Mouse (Mus musculus): Measurements from ENCODE around the gene Lcn8. TPM values are rescaled to one million over a fixed set of nuclear protein-coding genes. Genes with fewer than 3 reads are reported as not detected.

Gene Lcn8
- polyA plus RNA-seq, 1 experiment from 2014 or later = not detected

DNA sequence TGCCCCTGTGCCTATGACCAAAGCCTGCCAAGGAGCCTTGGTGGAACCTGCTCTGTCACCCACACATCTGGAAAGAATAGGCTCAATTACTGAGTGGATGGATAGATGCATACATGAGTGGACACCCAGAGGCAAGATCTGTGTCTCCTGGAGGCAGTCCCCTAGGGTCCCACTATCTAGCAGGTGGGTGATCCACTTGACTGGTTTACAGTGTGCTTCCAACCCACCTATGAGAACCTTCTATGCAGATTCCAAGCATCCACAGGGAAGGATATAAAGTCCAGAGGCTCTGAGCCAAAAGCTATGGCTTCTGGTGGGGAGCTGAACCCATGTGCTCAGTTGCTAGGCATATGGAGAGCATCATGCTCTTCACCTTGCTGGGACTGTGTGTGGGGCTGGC lies 4.7 kb downstream of the Lcn8 start, which contains the start of gene Lcn5:
Gene Lcn5 (plus strand): TSS at position 301 of the 400 bp plus-strand sequence.
- H3K9me3 ChIP-seq (ENCODE audit: control insufficient read depth, low read length) = no peaks in the 10 kb centered on the region
- H3K4me3 ChIP-seq (ENCODE audit: low read length) = no peak within 1 kb of the TSS
- no peaks in the 10 kb centered on the region for H3K36me3 ChIP-seq (ENCODE audit: control insufficient read depth, insufficient read depth, low read length)
- no peak within 1 kb of the TSS for H3K9ac ChIP-seq (ENCODE audit: low read depth, low read length)
- no peaks in the 10 kb centered on the region for H3K4me1 ChIP-seq (ENCODE audit: control insufficient read depth, insufficient read depth, low read length)
- H3K27ac ChIP-seq (ENCODE audit: low read depth, low read length) = no peak within 1 kb of the TSS
- ATAC-seq (ENCODE audit: low FRiP score, low TSS enrichment) = no peak
- H3K4me2 ChIP-seq (replicated peaks; ENCODE audit: low read depth, low read length) = no peak within 1 kb of the TSS
- no peaks in the 10 kb centered on the region for H3K27me3 ChIP-seq (ENCODE audit: control insufficient read depth, insufficient read depth, low read length)

DNA sequence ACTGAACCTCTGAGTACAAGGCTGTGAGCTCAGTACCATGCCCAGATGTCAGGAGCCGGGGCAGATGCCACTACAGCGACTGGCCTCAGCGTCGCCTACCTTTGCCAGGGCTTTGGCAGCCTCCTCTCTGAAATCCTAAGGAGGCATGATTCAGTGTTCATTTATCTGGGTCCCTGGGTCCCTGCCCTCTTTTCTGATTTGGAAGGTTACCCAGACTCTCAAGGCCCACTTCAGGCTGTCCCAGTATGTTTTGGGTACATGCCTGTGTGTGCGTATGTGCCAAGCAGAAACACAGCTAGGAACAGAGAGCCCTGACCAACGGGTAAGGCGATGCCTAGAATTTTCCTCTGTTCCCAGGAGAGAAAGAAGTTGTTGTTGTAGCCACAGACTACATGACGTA lies 7.4 kb downstream of the Lcn8 start:
- WGBS = 76% methylated on average over 8 of the region's 8 CpGs

DNA sequence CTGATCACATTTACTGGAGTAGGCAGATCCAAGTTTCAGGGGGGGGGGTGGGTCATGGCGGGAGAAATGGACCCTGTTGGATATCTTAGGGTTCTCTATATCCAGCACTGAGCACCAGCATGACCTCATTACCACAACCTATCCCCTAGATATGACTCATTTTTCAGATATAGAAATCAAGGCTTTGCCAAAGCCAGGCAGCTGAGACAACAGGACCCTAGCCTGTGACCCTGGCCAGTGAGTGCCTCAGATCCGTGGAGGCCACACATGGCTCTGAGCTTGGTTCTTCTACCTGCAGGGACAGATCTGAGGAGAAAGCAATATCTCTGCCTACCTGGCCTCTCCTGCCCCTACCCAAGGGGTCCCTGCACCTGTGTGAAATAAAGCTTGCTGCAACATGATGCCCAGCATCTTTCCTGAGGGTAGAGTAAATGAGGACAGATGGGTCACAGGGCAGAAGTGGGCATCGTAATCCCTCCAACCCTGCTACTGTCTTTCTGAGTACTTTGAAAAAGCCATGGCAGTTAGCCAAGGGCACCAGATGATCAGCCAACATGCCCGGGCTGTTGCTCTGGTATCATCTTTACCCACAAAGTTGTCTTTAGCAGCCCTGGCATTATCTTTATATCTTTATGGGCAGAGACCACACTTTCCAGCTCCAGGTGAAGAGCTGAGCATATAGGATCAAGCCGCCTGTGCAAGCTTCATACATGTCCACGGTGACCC lies 8.5 kb downstream of the Lcn8 start:
- ATAC-seq (ENCODE audit: low FRiP score, low TSS enrichment) = no peak
- Histone ChIP-seq H3K27ac (ENCODE audit: low read depth, low read length) (no peak overlapping the region), H3K4me2 (replicated peaks; ENCODE audit: low read depth, low read length) (no peak overlapping the region), H3K4me3 (ENCODE audit: low read length) (no peak overlapping the region), H3K36me3 (ENCODE audit: control insufficient read depth, insufficient read depth, low read length) (no peaks in the 10 kb centered on the region), H3K9me3 (ENCODE audit: control insufficient read depth, low read length) (no peaks in the 10 kb centered on the region), H3K27me3 (ENCODE audit: control insufficient read depth, insufficient read depth, low read length) (no peaks in the 10 kb centered on the region), H3K4me1 (ENCODE audit: control insufficient read depth, insufficient read depth, low read length) (no peaks in the 10 kb centered on the region), H3K9ac (ENCODE audit: low read depth, low read length) (no peak overlapping the region)
- WGBS = 83% methylated on average over 6 of the region's 6 CpGs

More for the DNA sequence above, 7.4 kb downstream of the Lcn8 start:
- Histone ChIP-seq H3K9ac (ENCODE audit: low read depth, low read length) (no peak overlapping the region), H3K4me2 (replicated peaks; ENCODE audit: low read depth, low read length) (no peak overlapping the region), H3K4me1 (ENCODE audit: control insufficient read depth, insufficient read depth, low read length) (no peaks in the 10 kb centered on the region), H3K27ac (ENCODE audit: low read depth, low read length) (no peak overlapping the region), H3K9me3 (ENCODE audit: control insufficient read depth, low read length) (no peaks in the 10 kb centered on the region), H3K36me3 (ENCODE audit: control insufficient read depth, insufficient read depth, low read length) (no peaks in the 10 kb centered on the region), H3K4me3 (ENCODE audit: low read length) (no peak overlapping the region), H3K27me3 (ENCODE audit: control insufficient read depth, insufficient read depth, low read length) (no peaks in the 10 kb centered on the region)
- no peak for ATAC-seq (ENCODE audit: low FRiP score, low TSS enrichment)

DNA sequence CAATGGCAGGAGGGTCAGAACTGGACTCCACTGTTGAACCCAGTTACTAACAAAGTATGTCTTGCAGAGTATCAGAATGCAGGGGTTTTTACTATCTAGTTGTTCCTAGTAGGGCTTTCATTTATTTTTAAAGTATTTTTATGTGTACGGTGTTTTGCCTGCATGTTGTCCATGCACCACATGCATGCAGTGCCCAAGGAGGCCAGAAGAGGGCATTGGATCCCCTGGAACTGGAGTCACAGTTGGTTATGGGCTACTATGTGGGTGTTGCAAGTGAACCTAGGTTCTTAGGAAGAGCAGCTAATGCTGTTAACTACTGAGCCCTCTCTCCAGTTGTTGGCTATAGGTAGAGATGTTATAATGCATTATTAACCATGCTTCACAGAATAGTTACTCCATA lies 10.6 kb downstream of the Lcn8 start:
- H3K9ac ChIP-seq (ENCODE audit: low read depth, low read length) = no peak overlapping the region
- H3K36me3 ChIP-seq (ENCODE audit: control insufficient read depth, insufficient read depth, low read length) = no peaks in the 10 kb centered on the region
- ATAC-seq (ENCODE audit: low FRiP score, low TSS enrichment) = no peak
- no peak overlapping the region for H3K27ac ChIP-seq (ENCODE audit: low read depth, low read length)
- no peaks in the 10 kb centered on the region for H3K9me3 ChIP-seq (ENCODE audit: control insufficient read depth, low read length)
- no peaks in the 10 kb centered on the region for H3K27me3 ChIP-seq (ENCODE audit: control insufficient read depth, insufficient read depth, low read length)
- no peak overlapping the region for H3K4me2 ChIP-seq (replicated peaks; ENCODE audit: low read depth, low read length)
- 64% methylated on average over 1 of the region's 1 CpGs for WGBS
- no peaks in the 10 kb centered on the region for H3K4me1 ChIP-seq (ENCODE audit: control insufficient read depth, insufficient read depth, low read length)
- H3K4me3 ChIP-seq (ENCODE audit: low read length) = no peak overlapping the region

DNA sequence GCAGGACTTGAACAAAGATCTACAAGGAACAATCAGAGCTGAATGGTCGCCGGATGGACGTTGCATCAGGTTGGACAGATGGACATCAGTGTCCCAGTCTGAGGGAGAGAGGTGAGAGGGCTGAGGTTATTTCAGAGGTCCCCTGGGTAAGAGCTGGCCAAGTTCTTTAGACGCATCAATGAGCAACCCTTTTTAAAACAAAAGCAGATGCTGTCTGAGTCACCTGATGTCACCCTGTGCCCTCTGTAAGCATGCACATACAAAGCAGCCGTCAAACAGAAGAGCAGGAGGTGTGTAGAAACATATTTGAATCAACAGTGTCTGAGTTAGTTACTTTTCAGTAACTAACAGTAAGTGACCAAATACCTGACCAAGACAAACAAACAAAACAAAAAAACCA lies 11.2 kb downstream of the Lcn8 start:
- Histone ChIP-seq H3K27me3 (ENCODE audit: control insufficient read depth, insufficient read depth, low read length) (no peaks in the 10 kb centered on the region), H3K27ac (ENCODE audit: low read depth, low read length) (no peak overlapping the region), H3K9me3 (ENCODE audit: control insufficient read depth, low read length) (no peaks in the 10 kb centered on the region), H3K36me3 (ENCODE audit: control insufficient read depth, insufficient read depth, low read length) (no peaks in the 10 kb centered on the region), H3K9ac (ENCODE audit: low read depth, low read length) (no peak overlapping the region), H3K4me1 (ENCODE audit: control insufficient read depth, insufficient read depth, low read length) (no peaks in the 10 kb centered on the region), H3K4me3 (ENCODE audit: low read length) (no peak overlapping the region), H3K4me2 (replicated peaks; ENCODE audit: low read depth, low read length) (no peak overlapping the region)
- ATAC-seq (ENCODE audit: low FRiP score, low TSS enrichment) = no peak
- 81% methylated on average over 5 of the region's 5 CpGs for WGBS

DNA sequence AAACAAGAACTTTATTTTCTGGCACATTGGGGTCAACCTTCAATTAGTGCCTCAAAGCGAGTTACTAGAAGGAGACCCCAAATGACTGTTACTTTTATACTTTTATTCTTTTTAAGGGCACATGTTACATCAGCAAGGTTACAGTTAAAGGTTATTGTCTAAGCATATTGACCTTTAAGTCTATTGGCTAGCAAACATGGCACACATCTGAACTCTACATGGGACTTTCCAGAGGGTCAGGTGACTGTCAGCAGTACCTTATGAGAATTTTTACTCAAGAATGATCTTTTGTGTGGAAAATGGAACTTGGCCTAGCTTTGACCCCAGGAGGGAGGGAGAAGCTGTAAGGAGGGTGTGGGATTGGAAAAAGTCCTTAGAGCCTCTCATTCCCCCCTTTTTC lies 13.6 kb downstream of the Lcn8 start:
- Histone ChIP-seq H3K27ac (ENCODE audit: low read depth, low read length) (no peak overlapping the region), H3K4me3 (ENCODE audit: low read length) (no peak overlapping the region), H3K27me3 (ENCODE audit: control insufficient read depth, insufficient read depth, low read length) (no peaks in the 10 kb centered on the region), H3K4me2 (replicated peaks; ENCODE audit: low read depth, low read length) (no peak overlapping the region), H3K9ac (ENCODE audit: low read depth, low read length) (no peak overlapping the region), H3K9me3 (ENCODE audit: control insufficient read depth, low read length) (no peaks in the 10 kb centered on the region), H3K36me3 (ENCODE audit: control insufficient read depth, insufficient read depth, low read length) (no peaks in the 10 kb centered on the region), H3K4me1 (ENCODE audit: control insufficient read depth, insufficient read depth, low read length) (no peaks in the 10 kb centered on the region)
- no peak for ATAC-seq (ENCODE audit: low FRiP score, low TSS enrichment)
- WGBS = 66% methylated on average over 1 of the region's 1 CpGs

DNA sequence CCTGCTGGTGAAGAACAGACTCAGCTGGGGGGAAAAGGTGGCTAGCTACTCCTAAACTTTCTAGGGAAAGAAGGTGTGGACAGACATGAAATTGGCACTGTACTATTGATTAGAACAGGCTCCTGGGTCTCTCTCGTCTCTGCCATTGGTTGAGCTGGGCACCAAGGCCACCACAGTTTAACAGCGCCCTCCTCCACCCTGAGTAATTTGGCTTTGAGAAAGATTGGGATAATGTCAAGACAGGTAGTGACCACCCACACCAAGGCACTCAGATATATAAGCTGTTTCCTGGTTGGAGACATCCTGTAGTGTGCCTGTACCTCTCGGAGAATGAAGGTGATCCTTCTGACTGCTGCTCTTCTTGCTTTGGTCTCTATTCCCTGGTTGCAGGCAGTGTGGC lies 23.6 kb downstream of the Lcn8 start, which contains the start of gene Lcn6:
Gene Lcn6 (plus strand): TSS at position 301 of the 400 bp plus-strand sequence.
- H3K27me3 ChIP-seq (ENCODE audit: control insufficient read depth, insufficient read depth, low read length) = no peaks in the 10 kb centered on the region
- H3K9ac ChIP-seq (ENCODE audit: low read depth, low read length) = no peak within 1 kb of the TSS
- H3K9me3 ChIP-seq (ENCODE audit: control insufficient read depth, low read length) = no peaks in the 10 kb centered on the region
- H3K4me2 ChIP-seq (replicated peaks; ENCODE audit: low read depth, low read length) = no peak within 1 kb of the TSS
- H3K27ac ChIP-seq (ENCODE audit: low read depth, low read length) = no peak within 1 kb of the TSS
- WGBS = 89% methylated on average over 3 of the region's 3 CpGs
- H3K4me3 ChIP-seq (ENCODE audit: low read length) = no peak within 1 kb of the TSS
- no peaks in the 10 kb centered on the region for H3K36me3 ChIP-seq (ENCODE audit: control insufficient read depth, insufficient read depth, low read length)
- H3K4me1 ChIP-seq (ENCODE audit: control insufficient read depth, insufficient read depth, low read length) = no peaks in the 10 kb centered on the region
- no peak for ATAC-seq (ENCODE audit: low FRiP score, low TSS enrichment)

DNA sequence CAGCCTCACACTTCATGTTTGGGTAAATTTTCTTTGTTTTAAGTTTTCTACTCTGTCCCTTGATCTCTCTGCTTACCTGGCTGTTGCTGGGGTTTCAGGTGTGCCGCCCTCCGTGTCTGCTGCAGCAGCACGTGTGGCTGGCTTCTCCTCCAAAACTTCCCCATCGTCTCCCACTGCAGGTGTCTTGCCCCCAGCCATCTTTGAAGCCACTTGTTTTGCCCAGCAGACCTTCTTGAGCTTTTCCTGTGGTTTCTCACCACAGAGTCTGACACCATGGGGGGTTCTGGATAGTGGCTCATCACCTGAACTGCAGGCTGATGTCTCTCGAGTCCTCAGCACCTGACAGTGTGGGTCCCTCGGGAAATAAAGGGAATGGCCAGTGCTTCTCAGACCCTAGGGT lies 26.6 kb downstream of the Lcn8 start:
- Histone ChIP-seq H3K4me1 (ENCODE audit: control insufficient read depth, insufficient read depth, low read length) (no peaks in the 10 kb centered on the region), H3K27ac (ENCODE audit: low read depth, low read length) (no peak overlapping the region), H3K4me2 (replicated peaks; ENCODE audit: low read depth, low read length) (no peak overlapping the region), H3K9ac (ENCODE audit: low read depth, low read length) (no peak overlapping the region), H3K27me3 (ENCODE audit: control insufficient read depth, insufficient read depth, low read length) (no peaks in the 10 kb centered on the region), H3K36me3 (ENCODE audit: control insufficient read depth, insufficient read depth, low read length) (no peaks in the 10 kb centered on the region), H3K9me3 (ENCODE audit: control insufficient read depth, low read length) (no peaks in the 10 kb centered on the region), H3K4me3 (ENCODE audit: low read length) (no peak overlapping the region)
- 86% methylated on average over 6 of the region's 6 CpGs for WGBS
- ATAC-seq (ENCODE audit: low FRiP score, low TSS enrichment) = no peak

DNA sequence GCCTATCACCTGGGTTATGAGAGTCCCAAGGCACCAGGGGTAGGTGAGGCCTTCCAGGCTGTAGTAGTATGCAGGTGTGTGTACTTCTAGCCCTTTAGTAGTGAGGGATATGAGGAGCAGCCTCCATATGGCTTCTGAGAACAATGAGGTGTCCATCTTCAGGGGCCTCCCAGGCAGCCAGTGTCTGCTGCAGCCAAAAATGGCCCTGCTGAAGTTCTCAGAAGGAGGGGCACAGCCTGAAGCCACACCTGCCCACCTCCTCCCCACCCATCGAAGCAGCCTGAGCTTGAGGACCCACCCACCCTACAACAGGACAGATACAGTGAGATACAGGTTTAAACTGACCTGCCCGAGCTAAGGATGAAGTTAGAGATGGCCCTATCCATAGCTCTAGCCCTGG lies 29.5 kb downstream of the Lcn8 start, which contains the start of gene Lcn10:
Gene Lcn10 (plus strand): TSS at position 301 of the 400 bp plus-strand sequence.
- no peak within 1 kb of the TSS for H3K4me2 ChIP-seq (replicated peaks; ENCODE audit: low read depth, low read length)
- no peaks in the 10 kb centered on the region for H3K27me3 ChIP-seq (ENCODE audit: control insufficient read depth, insufficient read depth, low read length)
- no peaks in the 10 kb centered on the region for H3K36me3 ChIP-seq (ENCODE audit: control insufficient read depth, insufficient read depth, low read length)
- ATAC-seq (ENCODE audit: low FRiP score, low TSS enrichment) = no peak
- 77% methylated on average over 2 of the region's 2 CpGs for WGBS
- no peaks in the 10 kb centered on the region for H3K4me1 ChIP-seq (ENCODE audit: control insufficient read depth, insufficient read depth, low read length)
- H3K27ac ChIP-seq (ENCODE audit: low read depth, low read length) = no peak within 1 kb of the TSS
- no peak within 1 kb of the TSS for H3K9ac ChIP-seq (ENCODE audit: low read depth, low read length)
- H3K4me3 ChIP-seq (ENCODE audit: low read length) = no peak within 1 kb of the TSS
- no peaks in the 10 kb centered on the region for H3K9me3 ChIP-seq (ENCODE audit: control insufficient read depth, low read length)
